Mouse (Mus musculus) thymus, adult 2 months (tissue): Measurements from ENCODE around the gene Elavl3. TPM values are rescaled to one million over a fixed set of nuclear protein-coding genes. Genes with fewer than 3 reads are reported as not detected.

ENCODE experiments used
- DNase-seq: peaks from one replicate; pipeline ENCODE4 v3.0.0; 2021
- H3K27ac ChIP-seq: fragments of 200-500 bp; 2 replicates; pipeline ENCODE4 v1.5.1; 2012; ENCODE audit warnings: low read length, control low read depth; ENCODE audit not compliant: control insufficient read depth, insufficient read depth
- H3K27me3 ChIP-seq: fragments of 200-500 bp; 2 replicates; pipeline ENCODE4 v1.6.1; 2012; ENCODE audit warnings: mild to moderate bottlenecking, low read length, moderate library complexity, mixed read lengths; ENCODE audit not compliant: control insufficient read depth, insufficient read depth
- H3K36me3 ChIP-seq: fragments of 200-500 bp; 2 replicates; pipeline ENCODE4 v1.6.1; 2012; ENCODE audit warnings: mild to moderate bottlenecking, low read length, moderate library complexity; ENCODE audit not compliant: control insufficient read depth, insufficient read depth
- H3K4me1 ChIP-seq: fragments of 200-500 bp; replicated peaks from 2 replicates; pipeline ENCODE4 v1.6.1; 2012; ENCODE audit warnings: low read length; ENCODE audit not compliant: control insufficient read depth, insufficient read depth
- H3K4me3 ChIP-seq: fragments of 200-500 bp; 2 replicates; pipeline ENCODE4 v1.5.1; 2012; ENCODE audit warnings: mild to moderate bottlenecking, low read length, control low read depth, moderate library complexity; ENCODE audit not compliant: control insufficient read depth, insufficient read depth
- CTCF ChIP-seq: fragments of 200-500 bp; IDR thresholded peaks from 2 replicates; pipeline ENCODE4 v1.5.1; 2012; ENCODE audit warnings: mild to moderate bottlenecking, control low read depth, low read length, moderate library complexity, borderline replicate concordance; ENCODE audit not compliant: control insufficient read depth, poor library complexity, insufficient read depth; ENCODE audit errors: extremely low read depth
- POLR2A ChIP-seq: fragments of 200-500 bp; IDR thresholded peaks from 2 replicates; pipeline ENCODE4 v1.6.1; 2012; ENCODE audit warnings: mild to moderate bottlenecking, low read length, control low read depth, moderate library complexity; ENCODE audit not compliant: control insufficient read depth, poor library complexity, insufficient read depth; ENCODE audit errors: extremely low read depth
- WGBS: fragments of 180-500 bp; shearing (Covaris S2); methylation state at CpG from one replicate; pipeline ENCODE4 v1.1.7; 2018; 5-methylcytosine and 5-hydroxymethylcytosine counted together
- polyA plus RNA-seq: library from polyadenylated mRNA; depleted of rRNA; stranded (reverse); fragments of >200 nt; gene quantifications from 2 replicates; pipeline ENCODE4 v1.2.3, GENCODE M21; 2012

Gene Elavl3
- polyA plus RNA-seq, 1 experiment, result 0.35 TPM

DNA sequence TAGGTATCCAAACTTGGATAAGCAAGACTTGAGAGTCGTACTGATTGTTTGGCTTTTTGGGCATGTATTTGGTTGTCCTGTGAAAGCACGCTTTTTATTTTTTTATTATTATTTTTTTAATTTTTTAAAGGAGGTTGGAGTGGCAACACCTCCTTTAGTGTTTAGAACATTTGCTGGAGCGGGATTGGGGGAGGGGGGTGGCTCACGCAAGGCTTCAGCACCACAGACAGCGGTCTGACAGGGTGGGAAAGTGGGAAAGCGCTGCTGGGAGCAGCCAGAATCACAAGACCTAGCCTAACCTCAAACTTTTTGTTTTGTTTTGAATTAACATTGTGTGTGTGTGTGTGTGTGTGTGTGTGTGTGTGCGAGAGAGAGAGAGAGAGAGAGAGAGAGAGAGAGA lies 1.8 kb upstream of the Elavl3 start:
- Histone ChIP-seq H3K27ac (no peak overlapping the region), H3K4me3 (no peak overlapping the region), H3K27me3 (peaks cover 10% of the 10 kb centered on the region; the same call in 1 of the 2 replicates), H3K4me1 (peaks cover 21% of the 10 kb centered on the region), H3K36me3 (no peaks in the 10 kb centered on the region; the same call in 1 of the 2 replicates)
- TF ChIP-seq CTCF (no peak), POLR2A (no peak)
- no peak for DNase-seq
- WGBS, result 52% methylated on average over 7 of the region's 7 CpGs

DNA sequence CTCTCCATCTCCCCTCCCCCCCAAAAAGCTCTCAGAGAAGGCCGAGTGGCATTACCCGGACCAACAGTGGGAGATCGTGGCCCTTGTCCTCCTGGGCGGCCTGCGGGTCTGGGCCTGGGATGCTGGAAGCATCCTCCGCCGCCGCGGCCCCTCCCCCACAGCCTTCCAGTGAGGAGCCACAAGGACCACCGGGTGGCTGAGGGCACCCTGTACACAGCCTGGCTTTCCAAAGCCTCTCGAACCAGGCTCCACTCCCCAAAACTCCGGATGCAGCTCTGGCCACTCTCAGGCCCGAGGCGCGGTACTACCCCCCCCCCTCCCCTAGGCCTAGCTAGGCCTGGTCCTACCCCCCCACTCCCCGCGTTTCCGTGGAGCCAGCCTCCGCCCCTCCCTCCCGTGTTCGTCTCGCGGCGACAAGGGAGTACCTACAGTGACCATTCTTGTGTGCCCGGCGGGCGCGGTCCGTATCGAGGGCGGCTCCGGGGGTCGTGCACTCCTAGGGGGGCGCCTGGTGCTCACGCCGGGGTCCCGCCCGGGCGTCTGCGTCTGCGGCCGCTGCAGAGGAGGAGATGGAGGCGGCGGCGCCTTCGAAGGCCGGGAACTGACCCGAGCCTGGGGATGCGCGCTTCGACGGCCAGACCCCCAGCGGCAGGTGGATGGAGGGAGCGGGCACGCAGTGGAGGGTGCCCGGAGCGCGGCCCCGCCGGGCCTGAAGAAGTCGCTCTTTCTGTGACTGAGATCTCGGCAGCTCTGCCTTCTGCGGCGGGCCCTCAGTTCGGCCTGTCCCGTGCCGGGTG lies 464 bp downstream of the Elavl3 start:
- Histone ChIP-seq H3K27me3 (peaks cover 10% of the 10 kb centered on the region; the same call in 1 of the 2 replicates), H3K4me3 (no peak overlapping the region)

DNA sequence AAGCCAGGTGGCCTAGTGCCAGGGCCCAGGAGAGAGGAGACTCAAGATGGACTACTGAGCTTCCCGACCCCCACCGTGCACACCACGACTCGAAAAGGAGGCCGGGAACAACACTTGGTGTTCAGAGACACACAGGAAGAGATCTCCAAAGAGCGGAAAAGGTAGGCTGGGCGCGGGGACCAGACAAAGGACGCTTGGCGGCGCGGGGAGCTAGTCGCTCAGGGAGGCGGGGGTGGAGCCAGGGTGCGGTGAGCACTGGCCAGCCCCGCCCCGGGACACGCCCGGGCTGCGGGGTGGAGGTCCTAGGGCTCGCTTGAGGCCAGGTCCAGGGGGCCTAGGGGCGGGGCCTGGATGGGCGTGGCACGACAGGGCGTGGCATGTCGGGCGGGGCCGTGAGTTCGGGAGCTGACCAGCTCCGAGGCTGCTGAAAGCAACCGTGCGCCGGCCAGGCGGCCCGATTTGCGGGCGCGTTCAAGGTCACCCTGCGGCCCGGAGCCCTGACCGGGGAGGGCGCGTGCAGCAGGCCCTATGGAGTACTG lies 1.4 kb downstream of the Elavl3 start:
- TF ChIP-seq CTCF, result no peak
- TF ChIP-seq POLR2A, result no peak
- DNase-seq, result peak; percentile 26
- no peak overlapping the region for H3K27ac ChIP-seq
- no peak overlapping the region for H3K4me3 ChIP-seq
- peaks cover 10% of the 10 kb centered on the region; the same call in 1 of the 2 replicates for H3K27me3 ChIP-seq
- peaks cover 21% of the 10 kb centered on the region for H3K4me1 ChIP-seq
- 5% methylated on average over 43 of the region's 43 CpGs for WGBS
- no peaks in the 10 kb centered on the region for H3K36me3 ChIP-seq

More for the DNA sequence above, 464 bp downstream of the Elavl3 start:
- TF ChIP-seq POLR2A (no peak), CTCF (no peak)
- Histone ChIP-seq H3K27ac (no peak overlapping the region), H3K4me1 (peaks cover 21% of the 10 kb centered on the region), H3K36me3 (no peaks in the 10 kb centered on the region)
- no peak for DNase-seq
- 8% methylated on average over 54 of the region's 67 CpGs for WGBS

DNA sequence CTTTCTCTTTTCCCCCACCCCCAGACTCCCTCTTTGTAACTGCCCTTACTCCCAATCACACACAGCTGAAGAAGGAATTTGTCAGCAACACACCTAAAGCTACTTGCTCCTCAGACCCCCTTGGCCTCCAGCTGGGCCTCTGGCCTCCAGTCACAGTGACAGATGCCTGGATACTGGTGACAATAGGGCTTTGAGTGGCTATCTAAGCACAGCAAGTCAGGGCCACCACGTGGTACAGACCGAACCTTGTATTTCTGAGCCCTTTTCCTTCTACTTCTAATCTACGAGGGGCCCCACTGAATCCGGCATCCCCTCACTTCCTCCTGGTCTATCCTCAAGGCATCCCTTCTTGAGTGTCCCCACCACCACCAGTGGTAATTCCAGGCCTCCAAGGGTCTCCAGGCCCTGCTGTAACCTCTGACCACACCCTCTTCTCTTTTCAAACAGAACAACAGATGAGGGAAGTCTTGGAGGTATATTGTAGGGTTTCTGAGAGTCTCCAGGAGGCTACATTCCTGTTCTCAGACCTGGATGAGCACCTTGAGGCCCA lies 2.0 kb downstream of the Elavl3 start:
- Histone ChIP-seq H3K27me3 (peaks cover 10% of the 10 kb centered on the region; the same call in 1 of the 2 replicates), H3K4me1 (peaks cover 21% of the 10 kb centered on the region), H3K27ac (no peak overlapping the region), H3K4me3 (no peak overlapping the region), H3K36me3 (no peaks in the 10 kb centered on the region)
- WGBS, result 65% methylated on average over 4 of the region's 4 CpGs
- no peak for DNase-seq
- TF ChIP-seq POLR2A (no peak), CTCF (no peak)

DNA sequence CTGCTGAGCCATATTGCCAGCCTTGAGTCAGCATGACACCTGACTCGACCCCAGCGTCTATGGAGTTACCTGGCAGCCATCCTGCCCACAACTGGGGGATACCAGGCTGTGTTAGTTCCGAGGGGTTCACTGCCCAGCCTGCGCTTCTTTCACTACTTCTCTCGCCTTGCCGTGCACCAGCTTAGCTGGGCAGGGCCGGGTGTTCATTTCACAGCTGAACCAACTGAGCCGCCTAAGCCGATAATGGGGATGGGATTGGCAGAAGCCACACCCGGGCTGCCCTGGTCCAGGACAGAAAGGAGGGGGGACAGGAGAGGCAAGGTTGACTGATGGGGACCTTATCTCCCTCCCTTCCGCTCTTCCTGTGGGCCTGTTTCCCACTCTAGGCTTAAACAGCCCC lies 2.5 kb downstream of the Elavl3 start:
- H3K36me3 ChIP-seq, result no peaks in the 10 kb centered on the region
- H3K27me3 ChIP-seq, result peaks cover 10% of the 10 kb centered on the region; the same call in 1 of the 2 replicates
- TF ChIP-seq CTCF (no peak), POLR2A (no peak)
- peaks cover 17% of the 10 kb centered on the region for H3K4me1 ChIP-seq
- DNase-seq, result no peak
- H3K27ac ChIP-seq, result no peak overlapping the region
- no peak overlapping the region for H3K4me3 ChIP-seq
- 78% methylated on average over 11 of the region's 11 CpGs for WGBS

DNA sequence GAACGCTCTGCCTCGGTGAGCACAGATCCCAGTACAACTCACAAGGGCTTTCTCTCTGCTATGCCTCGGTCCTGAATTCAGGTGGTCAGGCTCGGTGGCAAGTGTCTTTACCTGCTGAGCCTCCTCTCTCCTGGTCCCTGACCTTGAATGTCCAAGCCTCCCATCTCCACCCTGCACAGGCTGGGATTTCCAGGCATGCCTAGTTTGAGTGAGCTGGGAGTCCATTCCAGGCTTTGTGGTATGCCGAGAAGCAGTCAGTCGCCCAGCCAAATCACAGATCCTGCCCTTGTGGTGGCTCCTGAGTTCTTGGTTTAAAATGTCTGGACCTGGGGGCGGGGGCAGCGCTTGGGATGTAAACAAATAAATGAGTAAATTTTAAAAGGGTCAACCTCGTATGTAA lies 4.5 kb downstream of the Elavl3 start:
- Histone ChIP-seq H3K36me3 (no peaks in the 10 kb centered on the region), H3K4me1 (peaks cover 17% of the 10 kb centered on the region), H3K27ac (no peak overlapping the region), H3K27me3 (peaks cover 10% of the 10 kb centered on the region; the same call in 1 of the 2 replicates), H3K4me3 (no peak overlapping the region)
- WGBS, result 69% methylated on average over 9 of the region's 9 CpGs
- no peak for TF ChIP-seq CTCF
- TF ChIP-seq POLR2A, result no peak
- DNase-seq, result no peak
